Mouse (Mus musculus) adrenal gland, postnatal 10 days (tissue): Measurements from ENCODE around the gene Tmem69. TPM values are rescaled to one million over a fixed set of nuclear protein-coding genes. Genes with fewer than 3 reads are reported as not detected.
A peak's percentile ranks its signal among the peaks of the same experiment; 100 is the strongest.

Source experiments
- DNase-seq: peaks from one replicate; pipeline ENCODE4 v3.0.0; 2021; ENCODE audit warnings: mixed read lengths
- long read RNA-seq, 2 experiments: library from polyadenylated mRNA; stranded (forward); transcript quantifications; one replicate each; pipeline ENCODE4 v2.0.0; 2021
- total RNA-seq, 2 experiments: library from RNA; stranded (reverse); gene quantifications; 2 replicates each; pipeline ENCODE4 v1.2.3; 2021

The Tmem69 gene
- total RNA-seq: 10 to 100 TPM; 18.9 to 23.4 TPM
- long read RNA-seq, experiment 1: 0 reads
- long read RNA-seq, experiment 2: 0 reads

DNA sequence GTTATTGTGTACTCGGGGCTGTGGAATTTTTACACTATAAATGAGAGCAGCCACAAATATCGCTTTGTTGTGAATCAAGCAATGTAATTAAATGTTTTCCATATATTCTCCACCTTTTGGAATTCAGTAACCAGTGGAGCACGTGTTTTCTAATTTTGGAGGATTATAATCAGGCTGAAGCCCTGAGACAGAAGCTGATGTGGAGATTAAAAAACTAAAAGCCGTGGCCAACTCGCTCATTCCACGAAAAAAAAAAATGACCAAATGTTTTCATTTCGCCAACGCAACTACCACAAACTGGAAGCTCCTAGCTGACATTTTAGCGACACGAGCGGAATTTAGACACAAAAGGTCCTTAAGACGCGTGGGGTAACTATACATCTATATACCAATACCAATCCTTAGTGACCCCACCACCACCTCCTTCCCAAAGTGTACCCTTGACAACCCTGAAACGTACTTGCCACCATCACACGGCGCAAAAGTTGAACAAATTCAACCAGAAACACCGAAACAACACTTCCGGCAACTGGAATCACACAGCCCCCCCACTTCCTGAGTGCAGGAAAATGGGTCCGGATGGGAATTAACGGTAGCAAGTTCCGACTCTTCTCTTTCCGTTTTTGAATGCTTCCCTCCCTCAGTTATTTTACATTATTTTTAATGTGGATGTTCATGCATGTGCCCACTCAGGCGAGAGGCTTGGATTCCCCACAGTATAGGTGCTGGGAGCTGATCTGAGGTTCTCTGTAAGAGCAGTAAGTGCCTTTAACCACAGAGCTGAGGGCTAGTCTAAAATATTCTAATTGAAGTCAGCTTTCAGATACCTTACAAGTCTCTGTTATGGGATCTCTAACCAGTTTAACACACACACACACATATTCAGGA lies at the start of gene Tmem69:
TSS of gene Tmem69 (minus strand) at position 524 of the 888 bp plus-strand sequence.
- peak; percentile 88 for DNase-seq

DNA sequence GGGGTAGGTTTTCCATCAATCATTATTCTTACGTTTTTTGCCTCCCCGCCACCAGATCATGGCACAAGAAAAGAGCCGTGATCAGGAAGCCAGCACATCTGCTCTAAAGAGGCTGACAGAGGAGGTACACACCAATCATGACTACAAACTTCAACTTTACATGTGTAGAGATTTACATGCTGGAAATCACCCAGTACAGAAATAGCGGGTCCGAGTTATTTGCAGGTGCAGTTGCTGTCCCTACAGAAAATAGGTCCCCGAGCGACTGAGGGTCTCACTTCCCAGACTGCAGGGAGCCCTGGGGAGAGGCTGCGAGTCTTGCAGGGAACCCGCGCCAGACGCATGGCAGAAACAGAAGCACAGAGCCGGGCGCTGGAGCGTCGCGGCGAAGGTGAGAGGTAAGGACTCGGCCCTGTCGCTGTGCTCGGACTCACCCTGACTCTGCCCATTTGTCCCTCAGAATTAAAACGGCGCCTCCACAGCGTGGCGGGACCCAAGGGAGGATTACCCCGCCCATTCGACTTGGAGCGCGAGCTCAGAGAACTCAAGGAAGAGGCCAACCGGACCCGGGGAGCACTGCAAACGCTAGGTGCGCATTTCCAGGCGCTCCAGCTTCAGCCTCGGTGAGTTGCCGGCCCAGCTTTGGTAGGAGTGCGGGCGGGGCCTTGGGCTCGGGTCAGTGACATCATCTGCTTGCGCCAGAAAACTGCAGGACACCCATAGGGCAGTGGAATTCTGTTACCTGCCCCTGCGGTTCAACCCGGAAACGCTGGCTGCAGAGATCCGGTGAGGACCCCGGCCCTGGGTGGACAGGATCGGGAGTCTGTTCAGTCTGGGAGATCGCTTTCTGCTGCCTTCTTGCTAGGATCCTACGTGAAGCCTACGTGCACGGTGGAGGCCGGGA lies 41.5 kb upstream of the Tmem69 start:
- peak; percentile 94 for DNase-seq

DNA sequence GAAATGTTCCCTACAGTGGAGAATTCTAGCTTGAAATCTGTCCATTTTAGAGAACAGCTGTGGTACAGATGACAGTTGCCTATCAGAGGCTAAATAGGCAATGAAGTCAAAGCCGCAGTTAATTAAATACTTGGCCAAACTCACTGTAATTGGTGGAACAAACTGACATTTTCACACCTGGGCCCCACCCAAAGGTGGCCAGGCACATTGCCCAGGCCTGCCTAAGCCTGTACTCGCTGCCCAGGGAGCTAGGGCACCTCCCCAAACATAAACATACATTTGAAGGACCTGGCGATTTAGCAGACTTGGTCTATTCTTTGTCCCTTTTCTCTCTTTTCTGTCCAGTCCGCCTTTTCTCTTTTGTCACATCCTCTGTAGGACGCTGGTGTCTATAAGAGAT lies 40.6 kb upstream of the Tmem69 start, which contains the start of gene Ccdc17:
TSS of gene Ccdc17 (plus strand) at position 276 of the 400 bp plus-strand sequence.
- DNase-seq: no peak

DNA sequence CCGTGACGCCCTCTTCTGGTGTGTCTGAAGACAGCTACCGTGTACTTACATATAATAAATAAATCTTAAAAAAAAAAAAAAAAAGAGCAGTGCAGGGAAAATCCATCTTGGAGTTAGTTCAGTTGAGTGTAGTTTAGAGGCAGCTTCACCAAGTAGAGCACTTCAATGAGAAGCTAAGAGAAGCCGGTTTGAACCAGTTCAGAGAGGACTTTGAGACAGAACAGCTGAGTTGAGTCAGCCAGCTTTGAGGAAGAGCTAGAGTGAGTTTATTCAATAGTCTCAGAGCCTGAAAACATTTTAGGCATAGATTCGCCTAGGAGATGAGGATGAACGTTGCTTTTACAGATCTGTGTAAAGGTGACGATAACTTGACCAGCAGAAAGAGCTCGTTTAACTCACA lies 40.1 kb upstream of the Tmem69 start:
- DNase-seq: no peak

DNA sequence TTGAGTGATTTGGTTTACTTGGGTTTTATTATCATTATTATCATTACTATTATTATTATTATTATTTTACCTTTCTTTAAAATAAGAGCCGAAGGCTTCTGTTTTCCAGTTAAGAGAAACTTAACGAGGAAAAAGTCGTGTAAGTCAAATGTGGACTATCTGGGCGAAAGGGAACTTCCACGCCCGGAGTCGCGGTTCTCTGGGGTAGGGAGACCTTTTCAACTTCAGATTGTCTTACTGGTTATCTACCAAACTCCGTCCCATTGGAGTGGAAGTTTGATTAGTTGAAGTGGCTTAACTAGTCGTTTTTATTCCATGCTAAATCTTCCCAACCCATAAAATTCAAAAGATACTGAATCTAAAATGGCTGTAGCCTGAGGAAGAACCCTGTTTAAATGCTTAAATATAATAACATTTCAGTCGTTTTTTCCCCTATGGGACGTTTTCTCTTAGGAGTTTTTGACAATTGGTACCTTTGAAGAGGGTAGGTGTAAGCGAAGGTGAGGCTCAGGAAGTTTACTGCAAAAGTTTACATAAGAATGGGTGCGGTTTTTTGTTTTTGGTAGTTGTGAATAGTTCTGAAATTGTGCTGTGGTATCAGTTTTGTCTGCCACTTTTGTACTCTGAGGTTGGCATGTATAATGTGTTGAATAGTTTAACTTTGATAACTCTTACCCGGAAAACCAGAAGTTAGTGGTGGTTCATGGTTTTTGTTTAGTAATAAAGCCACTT lies 2.6 kb upstream of the Tmem69 start:
- DNase-seq: peak; percentile 42

DNA sequence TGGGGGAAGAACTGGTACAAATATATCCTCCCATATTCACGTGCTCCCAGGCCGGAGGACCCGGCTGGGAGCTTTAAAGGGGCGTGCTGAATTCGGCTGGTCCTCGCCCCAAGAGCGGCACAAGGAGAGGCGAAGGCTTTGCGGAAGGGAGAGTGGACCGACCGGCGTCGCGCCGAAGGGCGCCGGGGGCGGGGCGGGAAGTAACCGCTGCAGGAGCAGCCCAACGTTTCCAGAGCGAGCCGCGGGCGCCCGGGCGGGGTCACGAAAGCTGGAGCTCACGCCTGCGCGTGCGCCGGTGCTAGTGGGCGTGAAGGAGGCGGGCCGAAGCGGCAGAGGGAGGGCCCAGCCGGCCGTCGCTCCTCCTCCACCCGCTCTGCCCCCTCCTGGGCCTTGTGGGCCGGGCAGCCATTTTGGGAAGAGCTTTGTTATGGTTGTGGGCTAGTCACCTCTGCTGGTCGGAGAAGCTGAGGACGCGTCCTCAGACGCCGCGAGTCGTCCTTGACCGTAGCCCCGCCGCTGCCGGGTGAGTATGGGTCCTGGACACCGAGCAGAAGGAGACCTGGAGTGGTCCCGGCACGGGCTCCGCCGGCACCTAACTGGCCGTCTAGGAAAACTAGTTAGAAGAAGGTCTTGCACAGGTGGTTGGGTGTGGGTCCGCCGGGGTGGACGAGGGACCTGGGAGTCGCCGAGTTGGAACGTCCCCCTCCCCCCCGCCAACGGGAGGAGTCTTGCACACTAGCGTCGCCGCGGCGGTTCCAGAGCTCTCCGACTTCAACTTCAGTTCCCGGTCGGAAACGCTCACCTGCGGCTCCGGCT lies 1.8 kb upstream of the Tmem69 start, which contains the start of gene Gpbp1l1:
TSS of gene Gpbp1l1 (plus strand) at position 353 of the 816 bp plus-strand sequence.
- DNase-seq: peak; percentile 99

DNA sequence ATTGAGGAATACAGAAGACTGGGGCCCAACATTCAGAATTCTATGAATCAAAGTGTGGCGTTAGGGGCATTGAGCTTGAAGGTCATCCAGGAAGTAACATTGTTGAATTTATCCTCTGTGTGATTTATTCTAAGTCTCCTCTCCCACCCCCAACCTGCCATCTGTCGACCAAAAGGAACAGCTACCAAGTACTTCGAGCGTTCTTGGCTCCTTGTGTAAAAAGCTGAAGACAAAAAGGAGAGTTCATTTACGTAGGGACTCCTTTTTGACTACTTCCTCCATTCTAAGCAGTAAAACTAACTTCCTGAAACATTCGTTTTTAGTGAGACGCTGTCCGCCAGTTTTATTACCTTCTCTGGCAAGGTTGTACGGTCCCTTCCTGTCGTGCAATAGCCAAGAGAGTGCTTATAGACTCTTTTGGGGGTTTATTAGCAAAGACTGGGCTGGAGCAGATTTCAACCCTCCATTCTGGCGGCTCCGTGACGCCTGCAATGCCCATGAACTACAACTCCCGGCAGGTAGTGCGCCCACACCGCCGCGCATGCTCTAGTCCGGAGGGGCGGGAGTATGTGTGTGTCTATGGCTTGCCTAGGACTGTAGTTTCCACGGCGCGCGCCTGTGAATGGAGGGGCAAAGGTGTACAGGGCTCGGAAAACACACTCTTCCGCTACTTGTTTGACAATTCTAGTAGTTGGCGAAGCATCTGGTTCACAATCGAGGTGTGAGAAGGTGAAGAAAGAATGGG lies 997 bp upstream of the Tmem69 start:
- DNase-seq: peak; percentile 95

DNA sequence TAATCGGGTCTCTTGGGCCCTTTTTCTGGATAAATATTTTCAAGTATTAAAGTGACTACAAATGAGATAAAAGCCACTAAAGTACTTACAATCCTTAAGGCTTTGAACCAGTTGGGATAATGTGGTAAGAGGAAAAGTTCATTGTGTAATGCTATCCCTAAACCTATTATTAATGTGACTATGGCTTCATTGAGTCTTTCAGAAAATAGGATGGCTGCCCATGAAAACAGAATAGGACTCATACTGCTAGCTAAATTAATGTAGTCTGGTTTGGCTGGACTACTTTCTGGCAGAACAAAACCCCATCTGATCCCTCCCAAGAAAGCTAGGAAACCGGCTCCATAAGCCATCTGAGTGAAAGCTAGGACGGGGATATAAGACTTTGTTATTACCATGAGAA lies 2.7 kb downstream of the Tmem69 start:
- no peak for DNase-seq

DNA sequence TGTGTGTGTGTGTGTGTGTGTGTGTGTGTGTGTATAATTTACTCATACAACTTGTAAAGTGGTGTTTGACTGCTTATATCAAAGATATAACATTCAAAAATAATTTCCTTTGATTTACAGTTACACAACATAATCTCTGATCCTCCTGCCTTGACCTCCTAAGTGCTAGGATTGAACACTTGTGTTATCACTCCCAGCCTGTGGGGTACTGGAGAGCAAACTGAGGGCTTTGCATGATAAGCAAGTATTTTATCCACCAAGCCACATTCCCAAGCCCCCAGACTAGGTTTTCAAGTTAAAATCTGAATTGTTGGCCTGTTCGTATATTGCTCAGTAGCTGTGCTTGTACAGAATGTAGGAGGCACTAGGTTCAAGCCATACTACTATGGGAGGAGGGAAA lies 5.3 kb downstream of the Tmem69 start:
- DNase-seq: no peak

DNA sequence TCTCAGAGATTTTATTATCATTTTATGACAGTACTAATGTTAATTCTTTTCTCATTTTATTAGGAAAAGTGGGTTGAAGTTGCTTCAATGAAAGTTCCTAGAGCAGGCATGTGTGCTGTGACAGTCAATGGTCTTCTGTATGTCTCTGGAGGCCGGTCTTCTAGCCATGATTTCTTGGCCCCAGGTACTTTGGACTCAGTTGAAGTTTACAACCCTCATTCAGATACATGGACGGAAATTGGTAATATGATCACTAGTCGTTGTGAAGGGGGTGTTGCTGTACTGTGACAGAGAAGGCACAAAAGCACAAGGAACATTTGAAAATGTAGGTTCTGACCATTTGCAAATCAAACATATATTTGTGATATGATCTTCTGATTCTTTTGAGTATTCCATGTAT lies 18.0 kb downstream of the Tmem69 start:
- no peak for DNase-seq

DNA sequence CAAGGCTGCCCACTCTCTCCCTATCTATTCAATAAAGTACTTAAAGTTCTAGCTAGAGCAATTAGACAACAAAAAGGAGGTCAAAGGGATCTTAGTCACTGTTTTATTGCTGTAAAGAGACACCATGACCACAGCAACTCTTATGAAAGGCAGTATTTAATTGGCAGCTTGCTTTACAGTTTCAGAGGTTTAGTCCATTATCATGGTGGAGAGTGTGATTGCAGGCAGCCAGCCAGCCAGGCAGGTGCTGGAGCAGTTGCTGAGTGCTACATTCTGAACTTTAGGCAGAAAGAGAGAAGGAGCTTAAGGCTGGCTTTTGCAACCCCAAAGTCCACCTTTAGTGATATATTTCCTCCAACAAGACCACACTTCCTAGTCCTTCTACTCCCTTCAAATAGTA lies 19.4 kb downstream of the Tmem69 start:
- no peak for DNase-seq

DNA sequence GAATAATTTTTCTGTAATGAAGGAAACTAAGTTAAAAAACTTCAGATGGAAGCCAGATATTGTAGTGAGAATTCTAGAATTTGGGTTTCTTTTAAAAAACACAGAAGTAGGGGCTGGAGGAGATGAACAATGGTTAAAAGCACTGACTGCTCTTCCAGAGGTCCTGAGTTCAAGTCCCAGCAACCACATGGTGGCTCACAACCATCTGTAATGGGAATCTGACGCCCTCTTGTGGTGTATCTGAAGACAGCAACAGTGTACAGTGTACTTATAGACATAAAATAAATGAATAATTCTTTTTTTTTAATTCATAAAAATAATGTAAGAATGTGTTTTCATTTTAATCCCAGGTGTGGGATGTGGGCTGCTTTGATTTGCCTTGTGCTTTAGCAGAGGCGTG lies 24.6 kb downstream of the Tmem69 start:
- no peak for DNase-seq

DNA sequence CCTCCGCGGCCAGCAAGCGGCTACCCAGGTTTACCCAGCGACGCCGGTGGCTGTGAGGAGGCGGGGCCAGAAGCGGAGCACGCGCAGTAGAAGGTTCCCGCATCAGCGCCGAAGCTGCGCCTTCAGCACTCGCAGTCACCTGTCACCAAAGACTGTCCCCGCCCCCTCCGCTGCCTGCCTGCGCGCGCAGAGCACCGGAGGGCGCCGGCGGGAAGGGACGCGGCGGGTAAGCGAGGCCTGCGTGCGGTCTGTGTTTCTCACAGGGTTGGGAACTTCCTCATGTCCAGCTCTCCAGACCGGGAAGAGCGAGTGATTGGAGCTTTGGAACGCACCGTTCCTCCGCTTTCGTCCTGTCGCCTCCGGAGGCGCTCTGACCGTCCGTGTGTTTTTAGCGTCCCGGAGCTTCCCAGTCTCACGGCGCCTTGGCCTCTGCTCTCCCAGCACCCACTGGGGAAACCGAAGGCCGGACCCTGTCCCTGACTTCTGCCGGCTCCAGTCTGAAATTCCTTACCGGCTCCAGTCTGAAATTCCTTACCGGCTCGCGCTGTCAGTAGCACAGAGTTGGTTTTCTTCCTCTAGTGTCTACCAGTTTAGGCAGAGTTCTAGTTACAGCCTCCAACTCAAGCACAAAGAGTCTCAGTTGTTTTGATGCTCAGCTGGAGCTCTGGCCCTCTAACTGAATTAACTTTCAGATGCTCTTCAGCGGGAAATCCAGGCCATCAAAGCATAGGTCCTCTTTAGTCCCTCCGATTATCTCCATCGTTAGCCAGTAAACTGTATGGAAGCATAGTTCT lies 48.1 kb downstream of the Tmem69 start, which contains the start of gene Ipp:
TSS of gene Ipp (plus strand) at position 125 of the 794 bp plus-strand sequence.
- peak; percentile 97 for DNase-seq

DNA sequence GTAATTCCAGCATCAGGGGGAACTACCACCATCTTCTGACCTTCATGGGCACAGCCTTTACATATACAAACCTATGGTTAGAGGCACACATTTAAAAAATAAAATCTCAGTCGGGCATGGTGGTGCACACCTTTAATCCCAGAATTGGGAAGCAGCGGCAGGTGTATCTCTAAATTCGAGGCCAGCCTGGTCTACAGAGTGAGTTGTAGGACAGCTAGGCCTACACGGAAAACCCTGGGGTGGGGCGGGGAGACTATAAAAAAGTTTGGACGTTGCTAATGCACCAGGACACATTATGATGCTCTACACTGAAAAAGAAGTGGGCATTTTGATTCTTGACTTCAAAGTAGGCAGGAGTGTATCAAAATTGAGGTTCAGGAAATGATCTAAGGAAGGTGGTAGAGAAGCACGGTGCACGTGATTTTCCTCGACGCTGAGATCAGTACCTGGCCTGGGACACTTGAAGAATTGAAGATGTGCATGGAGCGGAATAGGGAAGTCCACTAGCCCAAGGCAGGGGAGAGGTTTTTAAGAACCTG lies 48.8 kb downstream of the Tmem69 start:
- DNase-seq: peak; percentile 17

Other genes with a start within 250 kb of the Tmem69 start
- gene Mast2, start 91.8 kb downstream of the Tmem69 start, total RNA-seq: 10 to 100 TPM; 34.9 to 46.4 TPM
- gene Ipp, start 48.4 kb downstream of the Tmem69 start, total RNA-seq: 10 to 100 TPM; 14.7 to 16.6 TPM
- gene Gpbp1l1, start 1.7 kb upstream of the Tmem69 start, total RNA-seq: 10 to 100 TPM; 72.4 to 81.2 TPM
- 10 to 100 TPM in 1 of 2 experiments, 1 to 10 TPM in 1; 5.8 to 13.8 TPM for gene Ccdc17, start 40.7 kb upstream of the Tmem69 start, total RNA-seq
- gene Nasp, start 72.0 kb upstream of the Tmem69 start, total RNA-seq: 10 to 100 TPM; 46.4 to 48.1 TPM
- 100 to 1,000 TPM; 646 to 659 TPM for gene Akr1a1, start 95.7 kb upstream of the Tmem69 start, total RNA-seq
- 100 to 1,000 TPM; 573 to 689 TPM for gene Prdx1, start 129.6 kb upstream of the Tmem69 start, total RNA-seq
- gene Mmachc, start 152.5 kb upstream of the Tmem69 start, total RNA-seq: 10 to 100 TPM; 32.2 to 40.4 TPM
- 10 to 100 TPM; 18.6 to 20.2 TPM for gene Ccdc163, start 152.6 kb upstream of the Tmem69 start, total RNA-seq
- gene Tesk2, start 165.0 kb upstream of the Tmem69 start, total RNA-seq: 1 to 10 TPM; 5.1 to 5.7 TPM